Mouse (Mus musculus): ENCODE results near the gene Opcml. TPM values are rescaled to one million over a fixed set of nuclear protein-coding genes. Genes with fewer than 3 reads are reported as not detected.

The Opcml gene
- polyA plus RNA-seq, 1 experiment = not detected

DNA sequence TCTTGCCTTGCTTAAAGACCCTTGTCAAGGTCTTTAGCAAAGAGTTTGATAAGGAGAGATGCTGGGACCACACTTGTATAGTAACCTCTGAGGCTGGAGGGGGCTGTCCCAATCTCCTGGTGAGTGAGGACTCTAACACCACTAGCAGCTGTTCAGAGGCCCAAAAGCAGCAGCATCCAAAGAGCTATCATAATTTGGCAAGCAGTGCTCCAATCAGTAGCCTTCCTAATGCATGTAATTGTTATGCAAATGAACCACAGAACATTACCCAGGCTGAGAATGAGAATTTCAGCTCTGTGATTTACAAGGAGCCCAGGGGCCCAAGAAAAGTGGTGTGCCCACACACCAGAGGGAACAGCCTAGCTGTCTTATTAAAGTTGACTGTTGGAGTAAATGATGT, 564.4 kb downstream of the Opcml start:
- H3K9ac ChIP-seq (ENCODE audit: low read depth, poor library complexity, severe bottlenecking) = no peak overlapping the region
- H3K27me3 ChIP-seq (ENCODE audit: control insufficient read depth, insufficient read depth, low read length, poor library complexity, severe bottlenecking) = no peaks in the 10 kb centered on the region; the same call in 1 of the 2 replicates
- H3K4me3 ChIP-seq (ENCODE audit: low read depth, low read length) = no peak overlapping the region
- H3K27ac ChIP-seq (ENCODE audit: insufficient read depth, low read length) = no peak overlapping the region
- no peaks in the 10 kb centered on the region for H3K4me1 ChIP-seq (ENCODE audit: control insufficient read depth, insufficient read depth, low read length)
- H3K9me3 ChIP-seq (replicated peaks; ENCODE audit: control insufficient read depth, insufficient read depth, low read length, poor library complexity, severe bottlenecking) = no peaks in the 10 kb centered on the region
- no peaks in the 10 kb centered on the region for H3K36me3 ChIP-seq (ENCODE audit: control insufficient read depth, insufficient read depth, low read length, poor library complexity, severe bottlenecking)
- TF ChIP-seq POLR2A (IDR thresholded peaks at IDR 0.05; ENCODE audit: insufficient read depth, low read length) (no peak), CTCF (IDR thresholded peaks at IDR 0.05; ENCODE audit: low read depth, low read length) (no peak)

DNA sequence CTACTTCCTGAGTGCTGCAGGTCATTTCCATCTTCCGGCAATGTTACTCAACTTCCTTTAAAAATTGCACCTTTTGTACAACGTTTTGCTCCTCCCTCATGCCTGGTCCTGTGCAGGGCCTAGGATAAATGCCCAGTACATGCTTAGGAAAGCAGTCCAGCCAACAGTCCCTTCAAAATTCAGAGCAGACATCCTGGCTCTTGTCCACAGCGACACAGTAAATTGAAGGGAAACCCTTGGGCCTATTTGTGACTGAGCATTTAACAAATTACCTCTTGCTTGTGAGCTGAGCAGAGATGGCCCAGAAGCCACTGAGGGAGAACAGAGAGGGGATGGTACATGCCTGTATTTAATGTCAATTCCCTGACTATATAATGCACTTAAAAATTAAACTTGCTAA, 567.4 kb downstream of the Opcml start:
- H3K9ac ChIP-seq (ENCODE audit: low read depth, poor library complexity, severe bottlenecking) = no peak overlapping the region
- H3K4me1 ChIP-seq (ENCODE audit: control insufficient read depth, insufficient read depth, low read length) = no peaks in the 10 kb centered on the region
- no peaks in the 10 kb centered on the region for H3K27me3 ChIP-seq (ENCODE audit: control insufficient read depth, insufficient read depth, low read length, poor library complexity, severe bottlenecking)
- TF ChIP-seq EP300 (IDR thresholded peaks at IDR 0.05; ENCODE audit: insufficient read depth, low read depth, low read length) (no peak), CTCF (IDR thresholded peaks at IDR 0.05; ENCODE audit: low read depth, low read length) (no peak), POLR2A (IDR thresholded peaks at IDR 0.05; ENCODE audit: insufficient read depth, low read length) (no peak)
- H3K4me3 ChIP-seq (ENCODE audit: low read depth, low read length) = no peak overlapping the region
- H3K36me3 ChIP-seq (ENCODE audit: control insufficient read depth, insufficient read depth, low read length, poor library complexity, severe bottlenecking) = no peaks in the 10 kb centered on the region
- no peaks in the 10 kb centered on the region for H3K9me3 ChIP-seq (replicated peaks; ENCODE audit: control insufficient read depth, insufficient read depth, low read length, poor library complexity, severe bottlenecking)
- H3K27ac ChIP-seq (ENCODE audit: insufficient read depth, low read length) = no peak overlapping the region

DNA sequence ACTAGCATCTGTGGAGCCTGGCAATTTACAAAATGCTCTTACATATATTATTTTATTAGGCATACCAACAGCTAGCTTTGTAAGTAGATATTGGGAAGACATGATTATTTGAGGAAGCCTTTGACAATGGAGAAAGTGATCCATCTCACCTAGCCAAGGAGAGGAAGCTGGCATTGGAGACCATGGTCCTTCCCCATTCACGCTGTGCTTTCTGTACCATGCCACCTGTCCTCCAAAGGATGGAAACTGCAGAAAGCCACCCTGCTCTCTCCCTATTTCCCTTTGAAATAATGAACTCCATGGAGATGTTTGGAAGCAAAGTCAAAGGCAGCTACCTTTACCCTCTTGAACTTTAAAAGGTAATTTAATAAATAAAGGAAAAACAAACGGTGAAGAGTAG, 570.1 kb downstream of the Opcml start:
- no peak overlapping the region for H3K27ac ChIP-seq (ENCODE audit: insufficient read depth, low read length)
- no peaks in the 10 kb centered on the region for H3K27me3 ChIP-seq (ENCODE audit: control insufficient read depth, insufficient read depth, low read length, poor library complexity, severe bottlenecking)
- no peak overlapping the region for H3K9ac ChIP-seq (ENCODE audit: low read depth, poor library complexity, severe bottlenecking)
- H3K9me3 ChIP-seq (replicated peaks; ENCODE audit: control insufficient read depth, insufficient read depth, low read length, poor library complexity, severe bottlenecking) = no peaks in the 10 kb centered on the region
- no peak overlapping the region for H3K4me3 ChIP-seq (ENCODE audit: low read depth, low read length)
- no peaks in the 10 kb centered on the region for H3K36me3 ChIP-seq (ENCODE audit: control insufficient read depth, insufficient read depth, low read length, poor library complexity, severe bottlenecking)
- no peak for TF ChIP-seq POLR2A (IDR thresholded peaks at IDR 0.05; ENCODE audit: insufficient read depth, low read length)
- no peak for TF ChIP-seq EP300 (IDR thresholded peaks at IDR 0.05; ENCODE audit: insufficient read depth, low read depth, low read length)
- TF ChIP-seq CTCF (IDR thresholded peaks at IDR 0.05; ENCODE audit: low read depth, low read length) = no peak
- H3K4me1 ChIP-seq (ENCODE audit: control insufficient read depth, insufficient read depth, low read length) = no peaks in the 10 kb centered on the region

DNA sequence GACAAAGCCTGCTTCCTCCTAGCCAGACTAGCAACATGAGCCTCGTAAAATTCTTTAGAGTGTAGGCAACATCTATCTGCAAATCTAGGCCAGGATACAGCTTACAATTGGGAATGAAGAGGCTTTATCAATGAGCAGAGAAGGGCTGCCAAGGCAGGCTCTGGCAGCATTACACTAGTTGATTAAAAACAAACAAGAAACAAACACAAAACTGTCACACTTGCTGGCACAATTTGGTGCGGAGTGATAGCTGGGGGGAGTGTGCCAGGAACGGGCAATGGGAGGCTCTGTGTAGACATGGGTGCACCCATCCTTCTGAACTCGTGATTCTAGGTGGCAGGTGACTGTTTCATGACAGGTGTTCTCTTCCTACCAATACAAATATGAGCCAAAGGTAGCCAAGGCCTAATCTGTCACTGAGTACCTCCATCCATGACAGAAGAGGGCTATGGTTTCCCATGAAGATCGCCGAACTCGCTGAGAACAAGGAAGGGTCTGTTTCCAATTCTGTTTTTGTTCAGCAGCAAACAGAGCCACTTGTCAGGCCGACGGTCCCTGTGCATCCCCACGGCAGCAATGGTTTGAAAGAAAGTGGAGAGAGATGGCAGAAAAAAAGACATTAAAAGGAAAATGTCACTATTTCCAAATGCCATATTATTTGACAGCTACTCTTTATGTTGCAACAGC, 574.0 kb downstream of the Opcml start:
- Histone ChIP-seq H3K9me3 (replicated peaks; ENCODE audit: control insufficient read depth, insufficient read depth, low read length, poor library complexity, severe bottlenecking) (no peaks in the 10 kb centered on the region), H3K4me3 (ENCODE audit: low read depth, low read length) (no peak overlapping the region), H3K27me3 (ENCODE audit: control insufficient read depth, insufficient read depth, low read length, poor library complexity, severe bottlenecking) (no peaks in the 10 kb centered on the region), H3K9ac (ENCODE audit: low read depth, poor library complexity, severe bottlenecking) (no peak overlapping the region), H3K27ac (ENCODE audit: insufficient read depth, low read length) (no peak overlapping the region), H3K36me3 (ENCODE audit: control insufficient read depth, insufficient read depth, low read length, poor library complexity, severe bottlenecking) (no peaks in the 10 kb centered on the region), H3K4me1 (ENCODE audit: control insufficient read depth, insufficient read depth, low read length) (no peaks in the 10 kb centered on the region)
- TF ChIP-seq CTCF (IDR thresholded peaks at IDR 0.05; ENCODE audit: low read depth, low read length) (no peak), EP300 (IDR thresholded peaks at IDR 0.05; ENCODE audit: insufficient read depth, low read depth, low read length) (no peak), POLR2A (IDR thresholded peaks at IDR 0.05; ENCODE audit: insufficient read depth, low read length) (no peak)

DNA sequence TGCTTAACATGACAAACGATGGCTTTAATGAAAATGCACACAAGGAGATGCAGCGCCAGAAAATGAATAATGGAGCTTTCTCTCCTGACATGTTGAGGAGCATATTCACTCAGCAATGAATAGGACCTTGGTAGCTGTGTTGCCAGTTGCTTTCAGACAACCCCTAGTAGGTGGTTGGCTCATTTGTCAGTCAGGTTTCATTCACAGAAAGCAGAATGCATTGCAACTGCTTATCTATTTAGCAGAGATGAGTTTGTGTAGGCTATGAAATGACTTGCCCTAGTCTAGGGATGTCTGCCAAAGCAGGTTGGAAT, 574.5 kb downstream of the Opcml start:
- no peak overlapping the region for H3K4me3 ChIP-seq (ENCODE audit: low read depth, low read length)
- no peak overlapping the region for H3K27ac ChIP-seq (ENCODE audit: insufficient read depth, low read length)
- H3K27me3 ChIP-seq (ENCODE audit: control insufficient read depth, insufficient read depth, low read length, poor library complexity, severe bottlenecking) = no peaks in the 10 kb centered on the region
- no peaks in the 10 kb centered on the region for H3K9me3 ChIP-seq (replicated peaks; ENCODE audit: control insufficient read depth, insufficient read depth, low read length, poor library complexity, severe bottlenecking)
- H3K36me3 ChIP-seq (ENCODE audit: control insufficient read depth, insufficient read depth, low read length, poor library complexity, severe bottlenecking) = no peaks in the 10 kb centered on the region
- TF ChIP-seq POLR2A (IDR thresholded peaks at IDR 0.05; ENCODE audit: insufficient read depth, low read length) (no peak), CTCF (IDR thresholded peaks at IDR 0.05; ENCODE audit: low read depth, low read length) (no peak), EP300 (IDR thresholded peaks at IDR 0.05; ENCODE audit: insufficient read depth, low read depth, low read length) (no peak)
- H3K4me1 ChIP-seq (ENCODE audit: control insufficient read depth, insufficient read depth, low read length) = no peaks in the 10 kb centered on the region
- no peak overlapping the region for H3K9ac ChIP-seq (ENCODE audit: low read depth, poor library complexity, severe bottlenecking)

DNA sequence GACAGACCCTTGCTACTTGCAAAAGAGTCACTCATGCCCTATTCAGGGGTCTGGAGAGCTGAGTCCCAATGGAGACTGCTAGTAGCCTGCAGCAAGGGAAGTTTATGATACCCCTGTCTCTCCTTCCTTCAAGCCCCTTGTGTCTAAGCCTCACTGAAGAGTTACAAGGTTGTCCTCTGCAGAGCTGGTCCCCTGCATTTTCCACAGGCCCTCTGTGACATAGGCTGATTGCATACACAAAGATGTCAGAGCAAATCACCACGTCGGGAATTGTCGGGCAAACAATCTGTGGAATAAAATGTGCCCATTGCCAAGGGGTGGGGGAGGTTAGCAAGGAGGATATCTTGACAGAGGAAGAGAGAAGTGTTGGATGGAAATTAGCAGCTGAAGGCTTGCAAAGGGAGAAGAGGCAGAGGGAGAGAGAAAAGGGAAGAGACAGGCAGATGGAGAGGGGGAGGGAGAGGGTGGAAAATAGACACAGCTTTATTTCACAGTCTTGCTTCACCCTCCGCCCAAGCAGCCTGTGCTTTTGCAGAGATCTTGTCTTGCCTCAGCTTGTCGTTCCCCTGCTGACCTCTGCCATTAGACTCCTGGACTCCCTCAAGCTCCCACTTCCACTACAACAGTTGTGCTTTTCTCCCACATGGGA, 596.1 kb downstream of the Opcml start:
- Histone ChIP-seq H3K27ac (ENCODE audit: insufficient read depth, low read length) (no peak overlapping the region), H3K4me3 (ENCODE audit: low read depth, low read length) (no peak overlapping the region), H3K36me3 (ENCODE audit: control insufficient read depth, insufficient read depth, low read length, poor library complexity, severe bottlenecking) (no peaks in the 10 kb centered on the region), H3K4me1 (ENCODE audit: control insufficient read depth, insufficient read depth, low read length) (no peaks in the 10 kb centered on the region), H3K27me3 (ENCODE audit: control insufficient read depth, insufficient read depth, low read length, poor library complexity, severe bottlenecking) (no peaks in the 10 kb centered on the region), H3K9ac (ENCODE audit: low read depth, poor library complexity, severe bottlenecking) (no peak overlapping the region), H3K9me3 (replicated peaks; ENCODE audit: control insufficient read depth, insufficient read depth, low read length, poor library complexity, severe bottlenecking) (no peaks in the 10 kb centered on the region)
- no peak for TF ChIP-seq CTCF (IDR thresholded peaks at IDR 0.05; ENCODE audit: low read depth, low read length)
- TF ChIP-seq EP300 (IDR thresholded peaks at IDR 0.05; ENCODE audit: insufficient read depth, low read depth, low read length) = no peak
- TF ChIP-seq POLR2A (IDR thresholded peaks at IDR 0.05; ENCODE audit: insufficient read depth, low read length) = no peak

All from ES-Bruce4 (cell line).